Mouse (Mus musculus) retina, embryonic 14.5 days (tissue): ENCODE results near the gene Rpl36al.

ENCODE experiments used
- DNase-seq: peaks from one replicate; pipeline ENCODE4 v3.0.0-alpha.2; 2015; ENCODE audit warnings: low spot score

The Rpl36al gene

GRCm38 (mm10) chr12:69183583-69184308, at the start of gene Rpl36al, which contains the start of gene Mgat2:
Gene Rpl36al, minus strand, starts transcription at chr12:69184083.
Gene Mgat2, plus strand, starts transcription at chr12:69184157.
- peak; percentile 100 for DNase-seq

GRCm38 (mm10) chr12:69229251-69229650, 45.4 kb upstream of the Rpl36al start:
- no peak for DNase-seq

GRCm38 (mm10) chr12:69227776-69228466, 44.0 kb upstream of the Rpl36al start, which contains the start of gene Pole2:
Gene Pole2, minus strand, starts transcription at chr12:69228195.
- DNase-seq = peak; percentile 88

GRCm38 (mm10) chr12:69220613-69221277, 36.9 kb upstream of the Rpl36al start:
- DNase-seq = no peak

- no peak for DNase-seq
Observed at GRCm38 (mm10) chr12:69216587-69216986, 32.7 kb upstream of the Rpl36al start.

GRCm38 (mm10) chr12:69215000-69215785, 31.3 kb upstream of the Rpl36al start:
- no peak for DNase-seq

GRCm38 (mm10) chr12:69214393-69214792, 30.5 kb upstream of the Rpl36al start:
- no peak for DNase-seq

GRCm38 (mm10) chr12:69213186-69213777, 29.4 kb upstream of the Rpl36al start:
- no peak for DNase-seq

- DNase-seq = peak; percentile 21
Observed at GRCm38 (mm10) chr12:69211057-69211456, 27.2 kb upstream of the Rpl36al start.

GRCm38 (mm10) chr12:69210056-69210979, 26.4 kb upstream of the Rpl36al start:
- no peak for DNase-seq

GRCm38 (mm10) chr12:69208520-69208919, 24.6 kb upstream of the Rpl36al start:
- DNase-seq = no peak

GRCm38 (mm10) chr12:69207926-69208325, 24.0 kb upstream of the Rpl36al start:
- DNase-seq = no peak

- no peak for DNase-seq
Observed at GRCm38 (mm10) chr12:69207396-69207795, 23.5 kb upstream of the Rpl36al start.

- no peak for DNase-seq
Observed at GRCm38 (mm10) chr12:69204052-69204833, 20.4 kb upstream of the Rpl36al start, which contains the start of gene Gm49384. Gene Gm49384, minus strand, starts transcription at chr12:69204267.

- no peak for DNase-seq
Observed at GRCm38 (mm10) chr12:69198985-69199384, 15.1 kb upstream of the Rpl36al start.

GRCm38 (mm10) chr12:69198164-69198535, 14.3 kb upstream of the Rpl36al start, which contains the start of gene Dnaaf2:
Gene Dnaaf2, minus strand, starts transcription at chr12:69198429.
- DNase-seq = peak; percentile 82

- DNase-seq = peak; percentile 53
Observed at GRCm38 (mm10) chr12:69197378-69198163, 13.7 kb upstream of the Rpl36al start.
